Mouse (Mus musculus) MEL (cell line): ENCODE results near the gene Dgcr6.

ENCODE experiments used
- CTCF ChIP-seq, 3 experiments: IDR thresholded peaks in 2 of 3; conservative IDR thresholded peaks in 1 of 3; 2 replicates each; pipeline ENCODE4 v1.5.1; 2011 to 2012; ENCODE audit warnings: low read length in 3 of 3, low read depth in 2 of 3, mild to moderate bottlenecking in 2 of 3, improper control_type of control experiment in 1 of 3, inconsistent platforms in 1 of 3, mixed read lengths in 1 of 3, moderate library complexity in 1 of 3; ENCODE audit not compliant: control insufficient read depth in 1 of 3, insufficient read depth in 1 of 3, poor library complexity in 1 of 3, severe bottlenecking in 1 of 3
- ELF1 ChIP-seq: IDR thresholded peaks from 2 replicates; pipeline ENCODE4 v1.6.1; 2014; ENCODE audit warnings: low read depth, mild to moderate bottlenecking, inconsistent platforms, low read length, improper control_type of control experiment, moderate library complexity
- EP300 ChIP-seq, 2 experiments: IDR thresholded peaks; 2 replicates each; pipeline ENCODE4 v1.6.1; 2011; ENCODE audit warnings: improper control_type of control experiment in 2 of 2, low read length in 2 of 2, low read depth in 1 of 2, mild to moderate bottlenecking in 1 of 2
- JUND ChIP-seq: IDR thresholded peaks from 2 replicates; pipeline ENCODE4 v1.6.1; 2011; ENCODE audit warnings: low read depth, mild to moderate bottlenecking, improper control_type of control experiment, low read length
- POLR2A ChIP-seq, 2 experiments: IDR thresholded peaks; 2 replicates each; pipeline ENCODE4 v1.6.1; 2011 to 2012; ENCODE audit warnings: low read length in 2 of 2, mild to moderate bottlenecking in 2 of 2, control low read depth in 1 of 2, improper control_type of control experiment in 1 of 2, low read depth in 1 of 2, moderate library complexity in 1 of 2; ENCODE audit not compliant: control insufficient read depth in 1 of 2, insufficient read depth in 1 of 2, poor library complexity in 1 of 2
- RAD21 ChIP-seq: IDR thresholded peaks from 2 replicates; pipeline ENCODE4 v1.6.1; 2011; ENCODE audit warnings: mild to moderate bottlenecking, low read depth, low read length, improper control_type of control experiment
- TAL1 ChIP-seq: IDR thresholded peaks from 2 replicates; pipeline ENCODE4 v1.6.1; 2012; ENCODE audit warnings: mild to moderate bottlenecking, inconsistent platforms, low read length, moderate library complexity, mixed read lengths
- UBTF ChIP-seq: IDR thresholded peaks from 2 replicates; pipeline ENCODE4 v1.6.1; 2012; ENCODE audit warnings: low read depth, mild to moderate bottlenecking, inconsistent platforms, low read length, improper control_type of control experiment, moderate library complexity, borderline replicate concordance; ENCODE audit not compliant: insufficient read depth
- USF1 ChIP-seq: IDR thresholded peaks from 2 replicates; pipeline ENCODE4 v1.6.1; 2014; ENCODE audit warnings: low read depth, mild to moderate bottlenecking, inconsistent platforms, low read length, improper control_type of control experiment, moderate library complexity

GRCm38 (mm10) chr16:18103366-18103765, 50.7 kb downstream of the Dgcr6 start:
- TF ChIP-seq CTCF (IDR thresholded peaks at IDR 0.05 in 2 of 3, conservative IDR thresholded peaks at IDR 0.05 in 1 of 3; ENCODE audit: control insufficient read depth in 1 of 3, insufficient read depth in 1 of 3, low read depth in 2 of 3, low read length in 3 of 3, poor library complexity in 1 of 3, severe bottlenecking in 1 of 3) (no peak), ELF1 (no peak), JUND (no peak), USF1 (no peak), TAL1 (no peak), POLR2A (IDR thresholded peaks at IDR 0.05; ENCODE audit: control insufficient read depth in 1 of 2, insufficient read depth in 1 of 2, low read depth in 1 of 2, low read length in 2 of 2, poor library complexity in 1 of 2) (no peak), UBTF (no peak), RAD21 (no peak), EP300 (IDR thresholded peaks at IDR 0.05; ENCODE audit: low read depth in 1 of 2, low read length in 2 of 2) (no peak)
